Comparison of ENCODE assay signal across 21 mouse cellular contexts in the genomic region with DNA sequence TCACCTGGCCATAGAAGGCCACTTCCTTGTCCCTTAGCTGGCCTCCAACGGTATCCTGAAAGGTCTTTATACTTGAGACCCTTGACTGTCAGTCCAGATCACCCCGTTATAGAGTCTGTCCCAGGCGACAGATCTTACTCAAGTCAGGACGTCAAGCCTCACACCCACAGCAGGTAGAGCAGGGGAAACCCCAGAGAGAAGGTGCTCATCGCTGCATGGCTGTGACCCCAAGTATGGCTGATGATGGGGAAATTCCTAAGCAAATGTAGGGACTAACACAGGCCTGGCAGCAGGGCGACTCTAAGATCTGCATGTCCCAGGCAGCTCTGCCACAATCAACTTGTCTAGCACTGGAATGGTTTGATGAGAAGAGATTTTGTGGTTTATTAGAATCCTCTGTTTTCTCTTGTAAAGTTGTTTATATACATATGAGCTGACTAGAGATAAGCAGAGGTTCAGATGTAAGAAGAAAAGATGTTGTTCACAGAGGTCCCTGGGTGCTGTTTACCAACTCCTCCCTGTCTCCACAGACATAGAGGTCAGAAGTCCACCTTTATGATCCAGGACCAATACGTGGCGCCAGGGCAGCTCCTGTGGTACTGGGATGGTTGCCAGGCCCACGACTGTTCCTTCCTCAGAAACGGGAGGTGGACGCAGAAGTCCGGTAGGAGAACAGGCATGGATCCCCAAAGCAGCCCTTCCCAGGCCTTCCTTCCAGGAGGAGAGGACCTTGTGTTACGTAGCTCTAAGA. TPM values are rescaled to one million over a fixed set of nuclear protein-coding genes. Genes with fewer than 3 reads are reported as not detected.
DNase-seq lines count a peak whose midpoint lies in the region; ATAC-seq and TF ChIP-seq lines count a peak whose summit lies in the region.
"Had no signal": no experiment of that assay in that cellular context is flagged by ENCODE, and none has a peak within 500 bp of the region (broad histone marks: within the 10 kb centered on the region; RNA-seq: fewer than 3 reads in every experiment).

No protein-coding gene starts in this region.

- H3K9ac ChIP-seq in forebrain, embryonic 11.5 days (ENCODE audit: low read length), result no peak overlapping the region
- no peak overlapping the region for H3K9ac ChIP-seq in forebrain, embryonic 14.5 days (ENCODE audit: low read length)
- H3K9ac ChIP-seq: embryonic facial prominence, embryonic 13.5 days; forebrain, embryonic 13.5 days; heart, embryonic 13.5 days; hindbrain, embryonic 12.5 days had no signal

- H3K4me3 ChIP-seq in forebrain, embryonic 11.5 days (ENCODE audit: low read depth, low read length), result no peak overlapping the region
- H3K4me3 ChIP-seq in forebrain, embryonic 14.5 days (ENCODE audit: low read depth, low read length), result no peak overlapping the region
- H3K4me3 ChIP-seq in small intestine, adult 2 months (ENCODE audit: low read depth, low read length), result no peak overlapping the region
- H3K4me3 ChIP-seq: embryonic facial prominence, embryonic 13.5 days; forebrain, embryonic 13.5 days; gastrocnemius, adult 2 months; heart, embryonic 13.5 days; hindbrain, embryonic 12.5 days had no signal

- H3K27me3 ChIP-seq in forebrain, embryonic 11.5 days (ENCODE audit: control insufficient read depth, insufficient read depth, low read length), result no peaks in the 10 kb centered on the region
- H3K27me3 ChIP-seq in forebrain, embryonic 14.5 days (replicated peaks; ENCODE audit: control insufficient read depth, insufficient read depth, low read length), result no peaks in the 10 kb centered on the region
- no peaks in the 10 kb centered on the region for H3K27me3 ChIP-seq in small intestine, adult 2 months (ENCODE audit: control insufficient read depth, insufficient read depth, low read length)
- H3K27me3 ChIP-seq: embryonic facial prominence, embryonic 13.5 days; forebrain, embryonic 13.5 days; heart, embryonic 13.5 days had no signal

- intact Hi-C loops in left cerebral cortex, postnatal 14 days (cut with DNase I), result no loop called here

- no peak overlapping the region for H3K4me2 ChIP-seq in forebrain, embryonic 11.5 days (ENCODE audit: low read depth, low read length, severe bottlenecking)
- H3K4me2 ChIP-seq in forebrain, embryonic 14.5 days (ENCODE audit: low read length), result no peak overlapping the region
- H3K4me2 ChIP-seq: embryonic facial prominence, embryonic 13.5 days; forebrain, embryonic 13.5 days; heart, embryonic 13.5 days; hindbrain, embryonic 12.5 days had no signal

- no peaks in the 10 kb centered on the region for H3K4me1 ChIP-seq in forebrain, embryonic 11.5 days (replicated peaks; ENCODE audit: control insufficient read depth, insufficient read depth, low read length)
- no peaks in the 10 kb centered on the region for H3K4me1 ChIP-seq in forebrain, embryonic 14.5 days (ENCODE audit: control insufficient read depth, insufficient read depth, low read length)
- H3K4me1 ChIP-seq in small intestine, adult 2 months (ENCODE audit: control insufficient read depth, insufficient read depth, insufficient read length, low read length), result peaks cover 13% of the 10 kb centered on the region
- H3K4me1 ChIP-seq: embryonic facial prominence, embryonic 13.5 days; forebrain, embryonic 13.5 days; heart, embryonic 13.5 days had no signal

- H3K36me3 ChIP-seq in forebrain, embryonic 11.5 days (ENCODE audit: control insufficient read depth, insufficient read depth, low read length), result no peaks in the 10 kb centered on the region
- H3K36me3 ChIP-seq in forebrain, embryonic 14.5 days (ENCODE audit: control insufficient read depth, insufficient read depth, low read length), result no peaks in the 10 kb centered on the region
- H3K36me3 ChIP-seq in small intestine, adult 2 months (ENCODE audit: control insufficient read depth, insufficient read depth, low read length), result no peaks in the 10 kb centered on the region
- H3K36me3 ChIP-seq: embryonic facial prominence, embryonic 13.5 days; G1E; heart, embryonic 13.5 days; hindbrain, embryonic 12.5 days had no signal

- no peak overlapping the region for H3K27ac ChIP-seq in forebrain, embryonic 11.5 days (ENCODE audit: low read depth, low read length)
- H3K27ac ChIP-seq in forebrain, embryonic 14.5 days (ENCODE audit: low read depth, low read length), result no peak overlapping the region
- H3K27ac ChIP-seq in small intestine, adult 2 months (ENCODE audit: insufficient read depth, low read depth, low read length), result peak overlapping the region; percentile 61
- H3K27ac ChIP-seq: embryonic facial prominence, embryonic 13.5 days; forebrain, embryonic 13.5 days; gastrocnemius, adult 2 months; heart, embryonic 13.5 days; hindbrain, embryonic 12.5 days had no signal

- no peak for ATAC-seq in forebrain, embryonic 11.5 days (replicated peaks; ENCODE audit: low FRiP score)
- no peak for ATAC-seq in forebrain, embryonic 14.5 days
- ATAC-seq in activated CD4-positive, CD25-positive, alpha-beta regulatory T cell, adult 4 months, result peak; percentile 65
- ATAC-seq in megakaryocyte, adult 5-6 weeks (ENCODE audit: poor library complexity, severe bottlenecking), result no peak
- ATAC-seq: forebrain, embryonic 13.5 days; hindbrain, embryonic 16.5 days had no signal

- peak; percentile 45 for DNase-seq in forebrain, embryonic 11.5 days (ENCODE audit: low spot score)
- DNase-seq in forebrain, embryonic 14.5 days (ENCODE audit: low spot score), result no peak
- DNase-seq in CD4-positive, CD25-positive, alpha-beta regulatory T cell, adult 2 months (ENCODE audit: low read depth, low spot score), result peak; percentile 56
- DNase-seq in thymus, adult 18-20 months, result no peak
- no peak for DNase-seq in left cerebral cortex, postnatal 14 days (ENCODE audit: low spot score in 2 of 2)
- DNase-seq: adrenal gland, postnatal 10 days; cerebellum, adult 11 months; cerebellum, adult 8-10 months; gastrocnemius, adult 2 months; gastrocnemius, postnatal 36 days; heart, adult 11 months; heart, postnatal 4 days had no signal

- no peak for TF ChIP-seq POLR2A in small intestine, adult 2 months (IDR thresholded peaks at IDR 0.05; ENCODE audit: low read depth, low read length)

- WGBS in forebrain, embryonic 11.5 days, result 84% methylated on average over 13 of the region's 13 CpGs
- WGBS in forebrain, embryonic 14.5 days, result 91% methylated on average over 13 of the region's 13 CpGs
- WGBS in small intestine, adult 2 months, result 27% methylated on average over 13 of the region's 13 CpGs

- no peak for TF ChIP-seq CTCF in small intestine, adult 2 months (IDR thresholded peaks at IDR 0.05; ENCODE audit: extremely low read depth, insufficient read length, insufficient replicate concordance, low read depth, low read length)

- no peaks in the 10 kb centered on the region for H3K9me3 ChIP-seq in forebrain, embryonic 11.5 days (ENCODE audit: control insufficient read depth, low read length)
- no peaks in the 10 kb centered on the region for H3K9me3 ChIP-seq in forebrain, embryonic 14.5 days (replicated peaks; ENCODE audit: control insufficient read depth, low read length)
- H3K9me3 ChIP-seq: embryonic facial prominence, embryonic 13.5 days; forebrain, embryonic 13.5 days; G1E; heart, embryonic 13.5 days; hindbrain, embryonic 12.5 days had no signal

RNA-seq across cellular contexts. Expression of a gene that starts 2.9 kb away (rescaled TPM):
- polyA plus RNA-seq in forebrain, embryonic 11.5 days (2014; fragmentation: Nextera tagmentation; extraction: Ambion mirVana), result 0.47 and 1.3 TPM in 2 replicates
- polyA plus RNA-seq in forebrain, embryonic 14.5 days (2014; fragmentation: Nextera tagmentation; extraction: Ambion mirVana), result 0.20 and 0.28 TPM in 2 replicates
- polyA plus RNA-seq in activated CD4-positive, CD25-positive, alpha-beta regulatory T cell, adult 4 months (2017; shearing (Covaris generic)), result 1 to 10 TPM in 1 of 2 experiments, not detected in 1; 1.4 TPM
- not detected in 2 replicates for polyA plus RNA-seq in small intestine, adult 2 months (2012; rRNA removed)
- total RNA-seq in megakaryocyte, adult 5-6 weeks (2015), result not detected in 2 replicates
- 0.15 TPM in 1 of 2 replicates, not detected in the other for total RNA-seq in megakaryocyte, adult 5-6 weeks (2017)
- 1 to 10 TPM; 1.2 to 1.7 TPM for total RNA-seq in left cerebral cortex, postnatal 14 days (2021)
- total RNA-seq: gastrocnemius, postnatal 36 days; heart, postnatal 4 days had no signal
- polyA plus RNA-seq: forebrain, embryonic 13.5 days; G1E had no signal

RNA-seq across cellular contexts. Expression of a gene that starts 10.5 kb away (rescaled TPM):
- polyA plus RNA-seq in forebrain, embryonic 11.5 days (2014; fragmentation: Nextera tagmentation; extraction: Ambion mirVana), result 17.2 and 17.6 TPM in 2 replicates
- 24.1 and 24.8 TPM in 2 replicates for polyA plus RNA-seq in forebrain, embryonic 14.5 days (2014; fragmentation: Nextera tagmentation; extraction: Ambion mirVana)
- polyA plus RNA-seq in activated CD4-positive, CD25-positive, alpha-beta regulatory T cell, adult 4 months (2017; shearing (Covaris generic)), result 10 to 100 TPM; 18.0 to 18.3 TPM
- 7.1 and 7.6 TPM in 2 replicates for polyA plus RNA-seq in small intestine, adult 2 months (2012; rRNA removed)
- total RNA-seq in megakaryocyte, adult 5-6 weeks (2015), result 6.4 and 7.9 TPM in 2 replicates
- total RNA-seq in megakaryocyte, adult 5-6 weeks (2017), result 2.1 and 2.2 TPM in 2 replicates
- total RNA-seq in left cerebral cortex, postnatal 14 days (2021), result 10 to 100 TPM; 33.3 to 33.9 TPM

Comparison
In these comparisons a context has a peak if more than half of its experiments do, and no peak if none do; other contexts are left out.
1. DNase-seq: peak in forebrain, embryonic 11.5 days (single experiment) and CD4-positive, CD25-positive, alpha-beta regulatory T cell, adult 2 months (single experiment); none in forebrain, embryonic 14.5 days (single experiment), thymus, adult 18-20 months (0 of 2) and left cerebral cortex, postnatal 14 days (0 of 2).